Mouse (Mus musculus): ENCODE results near the gene Krtap11-1.

GRCm38 (mm10) chr16:89538031-89538484 is 32.9 kb downstream of the Krtap11-1 start:
- TF ChIP-seq CTCF (IDR thresholded peaks at IDR 0.05; ENCODE audit: low read depth, low read length) (no peak), POLR2A (IDR thresholded peaks at IDR 0.05; ENCODE audit: borderline replicate concordance, low read depth, low read length) (no peak)

Data from bone marrow macrophage, adult 2 months (primary cell).